Mouse (Mus musculus) R1 (cell line): ENCODE measurements around the gene Rasd1.
"Not testable (repeated sequence)": the region's sequence is repeated elsewhere in the genome, so short reads cannot be mapped to it uniquely, and the experiment has no call there.

Source experiments
- DNase-seq: peaks from one replicate; pipeline ENCODE4 v3.0.0-alpha.2; 2018; ENCODE audit warnings: low read depth, low spot score

The Rasd1 gene

DNA sequence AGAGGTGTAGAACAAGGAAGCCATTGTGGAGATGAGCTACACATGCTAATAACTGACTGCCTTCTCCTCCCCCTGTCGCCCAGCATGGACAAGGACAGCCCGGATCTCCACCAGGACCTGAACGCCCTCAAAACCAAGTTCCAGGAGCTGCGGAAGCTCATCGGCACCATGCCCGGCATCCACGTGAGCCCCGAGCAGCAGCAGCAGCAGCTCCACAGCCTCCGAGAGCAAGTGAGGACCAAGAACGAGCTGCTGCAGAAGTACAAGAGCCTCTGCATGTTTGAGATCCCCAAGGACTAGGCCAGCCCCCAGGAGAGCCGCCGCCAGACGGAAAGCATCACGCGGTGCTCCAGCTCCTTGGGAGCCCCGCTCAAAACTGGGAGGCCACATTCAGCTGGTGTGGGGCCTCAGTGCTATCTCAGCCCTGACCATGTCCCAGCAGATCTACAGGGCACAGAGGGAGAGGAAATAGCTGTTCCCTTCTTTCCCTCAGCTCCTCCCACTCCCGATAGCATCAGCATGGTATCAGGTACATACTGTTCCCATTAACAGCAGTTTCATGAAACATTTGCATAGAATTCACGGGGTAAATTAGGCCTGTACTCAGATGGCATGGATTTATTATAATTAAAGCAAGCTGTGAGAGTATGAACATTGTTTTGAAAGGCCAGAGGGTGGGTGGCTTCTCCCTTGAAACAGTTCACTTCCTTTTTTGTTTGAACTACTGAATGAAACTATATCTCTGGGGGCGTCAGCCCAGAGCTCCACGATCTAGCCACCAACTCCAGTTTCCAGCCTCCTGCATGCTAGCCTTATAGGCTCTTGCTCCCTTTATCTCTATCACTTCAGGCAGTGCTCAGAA, 4.0 kb downstream of the Rasd1 start:
- no peak for DNase-seq

GRCm38 (mm10) chr11:59959453-59959852, 5.3 kb downstream of the Rasd1 start:
- no peak for DNase-seq

DNA sequence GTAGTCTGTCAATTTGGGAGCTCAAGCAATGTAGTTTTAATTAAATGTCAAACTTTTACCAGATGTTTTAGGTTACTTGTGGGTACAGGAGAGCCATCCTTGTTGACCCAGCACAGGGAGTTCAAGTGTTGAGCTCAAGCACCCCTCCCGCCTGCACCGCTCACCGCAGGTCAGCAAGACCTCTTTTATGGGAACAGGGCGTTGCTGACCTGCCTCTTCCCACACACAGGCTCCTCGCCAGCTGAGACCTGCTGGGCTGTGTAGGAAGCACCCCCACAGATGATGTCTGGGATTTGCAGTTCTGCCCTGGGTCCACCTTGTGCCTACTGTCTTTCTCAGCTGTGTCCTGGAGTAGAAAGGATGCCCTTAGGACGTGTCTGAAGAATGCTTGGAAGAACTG, 8.0 kb downstream of the Rasd1 start:
- no peak for DNase-seq

DNA sequence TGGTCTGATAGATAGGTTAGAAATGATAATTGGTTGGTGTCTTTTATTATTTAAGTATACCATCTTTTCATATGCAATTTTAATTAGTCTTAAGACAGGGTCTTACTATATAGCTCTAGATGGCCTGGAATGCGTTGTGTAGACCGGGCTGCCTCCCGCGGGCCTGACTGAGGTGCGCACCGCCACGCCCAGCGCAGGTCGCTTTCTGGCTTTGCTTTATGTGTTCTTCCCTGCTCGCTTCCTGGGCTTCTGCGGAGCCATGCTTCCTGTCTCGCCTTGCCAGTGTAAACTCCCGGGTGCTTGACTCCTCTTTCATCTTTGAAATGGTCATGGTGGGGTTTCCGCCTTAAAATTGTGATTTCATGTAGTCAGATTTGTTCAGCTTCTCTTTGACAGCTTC, 11.9 kb downstream of the Rasd1 start:
- peak; percentile 37 for DNase-seq

GRCm38 (mm10) chr11:59948401-59948767, 16.4 kb downstream of the Rasd1 start:
- peak; percentile 67 for DNase-seq

GRCm38 (mm10) chr11:59947752-59948400, 16.9 kb downstream of the Rasd1 start, which contains the start of gene Med9:
Gene Med9 (plus strand): TSS chr11:59948206.
- DNase-seq = peak; percentile 94

GRCm38 (mm10) chr11:59944855-59945254, 19.9 kb downstream of the Rasd1 start:
- DNase-seq = not testable (repeated sequence)

DNA sequence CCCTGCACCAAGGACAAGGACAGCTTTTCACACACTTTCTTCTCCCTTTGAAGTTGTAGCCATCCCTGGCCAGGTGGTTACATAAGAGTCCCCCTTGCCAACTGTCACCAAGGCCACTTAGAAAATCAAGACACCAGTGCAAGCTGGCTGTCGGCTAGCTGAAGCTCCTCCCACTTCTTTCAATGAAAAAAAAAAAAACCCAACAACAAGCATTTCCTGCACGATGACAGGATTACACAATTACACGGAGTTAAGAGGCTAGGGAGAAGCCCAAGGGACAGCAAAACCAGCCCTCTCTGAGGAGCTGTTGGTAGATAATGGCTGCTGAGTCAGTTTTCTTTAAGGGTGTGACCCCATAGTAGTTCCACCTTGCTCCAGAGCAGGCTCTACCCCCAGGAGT, 23.4 kb downstream of the Rasd1 start:
- no peak for DNase-seq

DNA sequence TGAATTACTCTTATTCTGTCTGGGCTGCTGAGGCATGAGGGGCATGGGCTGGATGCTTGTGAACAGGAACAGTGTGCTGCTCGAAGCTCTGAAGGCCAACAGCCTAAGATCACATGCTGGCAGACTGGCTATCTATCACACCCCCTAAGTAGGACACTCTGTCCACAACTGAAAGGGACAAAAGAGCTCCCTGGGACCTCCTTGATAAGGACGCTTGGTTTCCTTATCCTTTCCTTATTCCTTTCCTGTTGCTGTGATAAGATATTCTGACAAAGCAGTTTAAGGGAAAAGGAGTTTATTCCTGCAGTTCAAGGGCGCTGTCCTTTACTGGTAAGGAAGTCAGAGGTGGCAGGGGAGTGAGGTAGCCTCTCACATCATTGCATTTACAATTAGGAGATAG, 24.1 kb downstream of the Rasd1 start:
- no peak for DNase-seq

DNA sequence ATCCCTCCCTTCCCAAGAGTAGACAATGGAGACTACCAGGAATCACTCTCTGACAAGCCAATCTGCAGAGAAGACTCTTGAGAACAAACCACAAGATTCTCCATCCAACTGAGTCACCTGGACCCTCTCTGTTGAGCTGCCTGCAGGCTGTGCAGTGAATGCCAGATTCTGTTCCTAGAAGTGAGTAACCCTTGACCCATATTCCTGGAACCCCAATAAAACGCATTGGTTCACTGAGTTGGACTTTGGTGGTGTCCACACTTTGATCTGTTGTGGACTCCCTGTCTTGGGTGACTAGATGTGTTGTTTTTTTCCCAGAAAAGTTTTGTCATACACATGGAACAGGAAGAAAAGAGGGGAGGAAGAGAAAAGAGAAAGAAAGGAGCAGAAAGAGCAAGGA, 24.9 kb downstream of the Rasd1 start:
- DNase-seq = no peak

DNA sequence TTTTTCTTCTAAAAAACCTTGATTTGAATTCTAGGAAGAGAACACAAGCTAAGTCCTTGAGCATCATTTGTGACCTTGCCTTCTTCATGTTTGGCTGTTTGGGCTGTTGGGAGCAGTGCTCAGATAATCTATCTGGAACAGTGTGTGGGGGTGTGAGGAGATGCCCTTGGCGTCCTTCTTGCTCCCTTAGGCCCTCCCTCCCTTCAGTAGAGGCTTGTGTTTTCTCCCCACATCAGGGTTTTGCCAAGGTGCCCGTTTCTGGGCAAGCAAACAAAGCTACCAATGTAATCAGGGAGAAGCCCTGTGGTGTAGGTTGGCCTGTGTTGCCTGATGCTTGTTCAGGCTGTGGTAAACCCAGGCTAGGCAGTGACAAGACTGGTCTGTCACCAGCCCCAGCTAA, 27.1 kb downstream of the Rasd1 start:
- no peak for DNase-seq

- DNase-seq = no peak
These were observed 27.7 kb downstream of the Rasd1 start for GRCm38 (mm10) chr11:59937023-59937422.

DNA sequence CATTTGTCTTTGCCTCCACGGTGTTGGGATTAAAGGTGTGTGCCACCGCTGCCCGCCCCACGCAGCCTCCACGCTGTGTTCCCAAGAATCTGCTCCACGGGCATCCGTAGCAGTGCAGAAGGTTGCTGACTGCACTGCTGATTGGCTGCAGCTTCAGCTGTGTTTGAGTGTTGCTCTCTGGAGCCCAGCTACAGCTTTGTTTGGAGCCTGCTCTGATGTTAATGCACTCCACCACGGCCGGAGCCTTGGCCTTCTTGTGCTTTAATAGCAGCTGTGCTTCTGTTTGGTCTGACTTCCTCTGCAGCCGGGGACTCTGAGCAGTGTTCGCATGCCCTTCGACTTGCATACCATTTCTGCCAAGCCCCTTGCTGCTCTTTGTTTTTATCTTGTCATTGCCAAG, 30.8 kb downstream of the Rasd1 start:
- DNase-seq = peak; percentile 7

- DNase-seq = no peak
These were observed 32.0 kb downstream of the Rasd1 start for GRCm38 (mm10) chr11:59932560-59933337.

DNA sequence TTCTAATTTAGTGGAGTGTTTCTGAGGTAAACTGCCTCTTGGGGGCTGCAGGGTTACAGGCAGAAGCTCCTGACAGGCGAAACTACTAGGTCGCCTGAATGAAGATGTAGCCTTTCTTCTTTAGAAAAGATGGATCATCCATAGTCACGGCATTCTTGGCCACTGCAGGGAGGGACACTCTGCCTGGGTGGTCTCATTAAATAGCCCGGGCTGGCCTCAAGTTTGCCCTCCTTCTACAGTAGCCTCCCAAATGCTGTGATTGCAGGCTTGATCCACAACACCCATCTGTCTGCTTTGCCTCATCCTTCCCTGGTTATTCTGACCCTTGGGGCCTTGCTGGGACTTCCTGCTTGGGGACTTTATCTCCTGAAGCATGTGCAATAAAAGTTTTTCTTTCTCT, 34.7 kb downstream of the Rasd1 start:
- DNase-seq = no peak

- peak; percentile 86 for DNase-seq
These were observed 43.5 kb downstream of the Rasd1 start for GRCm38 (mm10) chr11:59921265-59921664.

GRCm38 (mm10) chr11:59920331-59920730, 44.4 kb downstream of the Rasd1 start:
- no peak for DNase-seq

- no peak for DNase-seq
These were observed 45.3 kb downstream of the Rasd1 start for GRCm38 (mm10) chr11:59919401-59919800.

DNA sequence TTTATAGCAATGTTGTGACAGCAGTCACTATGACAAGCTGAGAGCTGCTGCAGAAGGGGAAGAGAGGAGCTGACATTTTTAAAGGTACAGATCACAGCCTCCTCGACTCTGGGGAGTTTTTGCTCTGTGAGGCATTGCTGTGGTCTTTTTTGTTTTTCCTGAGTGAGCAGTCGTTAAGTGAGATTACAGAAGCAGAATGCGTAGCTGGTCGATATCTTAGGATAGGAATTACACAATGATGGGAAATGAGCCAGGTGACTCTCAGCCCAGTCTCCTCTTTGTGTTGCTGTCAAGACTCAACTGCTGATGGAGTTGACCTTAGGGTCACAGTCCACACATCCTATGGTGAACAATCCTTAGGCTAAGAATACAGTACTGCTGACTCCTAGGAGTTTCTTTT, 46.7 kb downstream of the Rasd1 start:
- DNase-seq = no peak

DNA sequence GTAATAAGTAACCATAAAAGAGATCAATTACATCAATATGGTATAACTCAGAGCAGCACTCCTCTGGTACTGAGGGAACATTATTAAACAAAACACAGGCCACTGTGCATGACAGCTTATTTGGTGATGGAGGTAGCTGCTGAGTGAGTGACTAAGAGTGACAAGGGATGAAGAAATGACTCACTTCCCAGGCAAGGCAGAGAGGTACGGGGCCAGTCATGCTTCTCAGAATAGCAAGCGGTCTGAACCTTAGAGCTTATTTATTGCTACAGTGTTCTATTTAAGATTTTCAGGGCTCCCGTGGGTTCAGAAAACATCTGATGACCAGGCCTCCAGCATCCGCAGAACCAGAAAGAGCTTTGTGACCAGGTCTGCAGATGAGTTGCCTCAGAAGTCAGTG, 51.0 kb downstream of the Rasd1 start:
- no peak for DNase-seq
